Mouse (Mus musculus): ENCODE measurements around the gene Pheta1.

Pheta1 gene

GRCm38 (mm10) chr5:121889819-121890362, 41.1 kb downstream of the Pheta1 start:
- no peak for DNase-seq (ENCODE audit: low spot score)

DNA sequence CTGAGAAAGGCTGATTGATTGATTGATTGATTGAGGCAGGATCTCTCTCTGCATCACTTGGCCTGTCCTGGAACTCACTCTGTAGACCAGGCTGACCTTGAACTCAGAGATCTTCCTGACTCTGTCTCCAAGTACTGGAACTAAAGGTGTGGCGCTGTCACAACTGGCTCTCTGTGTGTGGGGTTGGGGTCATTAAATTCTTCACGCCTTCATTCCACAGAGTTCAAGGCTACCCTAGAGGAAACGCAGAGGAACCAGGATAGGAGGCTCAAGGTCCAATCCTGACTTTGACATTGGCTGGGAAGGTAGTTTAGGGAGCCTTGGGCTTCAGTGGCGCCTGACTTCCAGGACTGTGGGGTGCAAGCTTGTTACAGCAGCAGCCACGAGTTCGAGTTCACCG, 42.1 kb downstream of the Pheta1 start:
- no peak for DNase-seq (ENCODE audit: low spot score)

DNA sequence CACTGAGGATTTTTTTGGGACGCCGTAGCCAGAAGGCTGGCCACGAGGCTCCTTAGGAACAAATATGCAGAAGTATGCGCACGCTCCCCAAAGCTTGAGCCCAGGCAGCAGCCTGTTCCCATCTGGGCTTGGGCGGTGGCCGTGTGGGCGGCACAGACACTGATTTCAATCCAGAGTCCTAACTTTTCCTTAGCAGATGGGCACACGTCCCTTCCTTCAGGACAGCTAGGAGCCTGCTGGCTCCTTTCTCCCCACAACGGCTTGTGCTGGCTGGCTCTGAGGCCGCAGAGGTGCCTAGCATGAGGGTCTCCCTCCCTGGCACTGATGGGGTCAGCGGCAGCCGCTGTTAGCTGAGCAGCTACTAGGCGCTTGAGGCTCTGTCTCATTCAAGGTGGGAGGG, 43.5 kb downstream of the Pheta1 start:
- DNase-seq (ENCODE audit: low spot score) = no peak

- DNase-seq (ENCODE audit: low spot score) = no peak
These were observed 44.8 kb downstream of the Pheta1 start for GRCm38 (mm10) chr5:121893581-121893980.

DNA sequence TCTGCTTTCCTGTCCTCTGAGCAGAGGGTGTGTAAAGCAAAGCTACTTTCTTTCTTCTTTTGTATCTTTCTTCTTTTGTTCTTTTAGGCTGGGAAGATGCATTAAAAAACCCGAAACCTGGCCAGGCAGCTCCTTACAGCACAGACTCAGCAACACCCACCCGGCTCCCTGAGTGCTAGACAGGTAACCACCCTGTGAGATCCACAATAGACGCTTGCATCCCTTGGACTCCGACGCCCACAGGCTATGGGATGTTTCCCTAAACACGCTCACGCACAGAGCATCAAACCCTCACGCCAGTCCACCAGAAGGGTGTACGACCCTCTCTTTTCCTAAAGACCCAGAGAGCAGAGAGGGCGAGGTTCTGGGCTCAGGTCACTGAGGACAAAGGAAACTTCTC, 45.9 kb downstream of the Pheta1 start:
- DNase-seq (ENCODE audit: low spot score) = no peak

DNA sequence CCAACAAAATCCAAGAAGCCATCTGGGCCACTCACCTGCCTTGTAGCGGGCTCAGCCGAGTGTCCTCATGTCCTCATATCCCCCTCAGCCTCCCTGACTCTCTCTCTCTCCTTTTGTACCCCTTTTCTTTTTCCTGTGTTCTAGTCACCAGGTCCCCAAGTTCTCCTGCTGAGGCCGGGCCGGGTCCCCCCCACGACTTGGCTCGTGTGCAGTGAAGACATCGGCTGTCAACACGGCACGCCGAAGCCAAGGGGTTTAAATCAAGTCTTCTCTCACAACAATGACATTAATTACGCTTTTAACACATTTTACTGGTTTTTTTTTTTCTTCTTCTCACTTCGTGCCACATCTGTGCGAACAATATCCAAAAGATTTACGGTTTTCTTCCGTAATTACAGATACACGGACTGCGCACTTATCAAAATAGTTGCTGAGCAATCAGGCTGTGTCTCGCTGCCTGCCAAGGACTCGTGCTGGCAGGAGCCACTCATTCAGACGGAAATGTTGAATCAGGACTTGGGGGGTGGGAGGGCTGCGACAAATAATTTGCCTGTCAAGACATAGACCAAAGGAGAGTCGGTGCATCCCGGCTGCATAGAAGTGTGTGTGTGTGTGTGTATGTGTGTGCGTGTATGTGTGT, 46.5 kb downstream of the Pheta1 start:
- DNase-seq (ENCODE audit: low spot score) = no peak

DNA sequence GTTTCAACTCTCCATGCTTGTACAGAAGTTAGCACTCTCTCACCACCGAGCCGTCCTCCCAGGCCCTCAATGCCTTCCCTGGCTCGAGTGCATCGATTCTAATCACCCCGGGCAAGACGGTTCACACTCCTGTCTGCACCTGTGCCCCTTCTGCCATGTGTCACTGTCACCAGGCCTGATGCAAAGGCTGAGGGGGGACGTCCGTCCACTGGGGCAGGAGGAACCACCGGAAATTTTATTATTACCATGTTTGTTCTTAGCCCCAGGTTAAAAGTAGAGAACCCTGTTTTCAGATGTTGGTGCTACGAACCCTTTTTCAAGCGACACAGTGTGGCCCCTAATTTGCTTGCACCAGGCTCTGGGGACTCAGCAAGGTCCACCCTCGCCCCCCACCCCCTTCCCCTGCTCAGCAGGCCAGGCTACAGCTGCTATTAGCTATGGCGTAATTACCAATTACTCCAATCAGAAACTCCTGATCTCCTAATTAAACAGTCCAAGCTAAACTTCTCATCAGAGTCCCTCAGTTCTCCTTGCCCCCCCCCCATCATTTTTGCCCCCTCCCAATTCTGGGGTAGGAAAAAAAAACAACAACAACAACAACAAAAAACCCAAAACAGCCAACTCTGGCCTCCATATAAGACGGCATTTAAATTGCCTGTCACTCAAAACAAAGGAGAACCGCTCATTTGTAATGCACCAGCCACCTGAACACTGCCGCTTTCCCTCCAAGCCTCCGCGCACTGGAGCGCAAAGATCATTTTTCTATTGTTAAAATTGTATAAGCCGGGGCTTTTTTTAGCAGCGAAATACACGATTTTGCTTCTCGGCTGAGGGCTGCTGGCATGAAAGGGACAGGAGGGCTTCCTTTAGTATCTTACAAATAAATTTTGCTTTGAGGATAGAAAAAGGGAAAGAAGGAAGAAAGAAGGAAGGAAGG, 54.3 kb downstream of the Pheta1 start:
- DNase-seq (ENCODE audit: low spot score) = no peak

All from yolk sac, embryonic 10.5 days (tissue).